In genomic region chr1:58972851-58973365, GRCm38 (mm10) we compare ENCODE assay signal across 8 mouse cellular contexts. TPM values are rescaled to one million over a fixed set of nuclear protein-coding genes. Genes with fewer than 3 reads are reported as not detected.
DNase-seq lines count a peak whose midpoint lies in the region; ATAC-seq and TF ChIP-seq lines count a peak whose summit lies in the region.

No protein-coding gene starts in this region.

- DNase-seq in cerebellum, adult 9-10 months, result peak; percentile 86
- DNase-seq in cerebellum, postnatal 36 days, result no peak
- DNase-seq in testis, postnatal 10 days (ENCODE audit: low spot score), result no peak
- no peak for DNase-seq in right cerebral cortex, postnatal 14 days
- no peak for DNase-seq in left cerebral cortex, adult 9 months (ENCODE audit: low spot score in 2 of 2)

- H3K36me3 ChIP-seq in testis, adult 2 months (ENCODE audit: control insufficient read depth, insufficient read depth, low read length), result no peaks in the 10 kb centered on the region
- no peaks in the 10 kb centered on the region for H3K36me3 ChIP-seq in limb, embryonic 15.5 days

- H3K9ac ChIP-seq in limb, embryonic 15.5 days, result peak overlapping the region; percentile 81

- TF ChIP-seq POLR2A in testis, adult 2 months (IDR thresholded peaks at IDR 0.05; ENCODE audit: control insufficient read depth, low read depth, low read length), result no peak

- H3K4me1 ChIP-seq in testis, adult 2 months (ENCODE audit: control insufficient read depth, insufficient read depth, low read length), result no peaks in the 10 kb centered on the region
- H3K4me1 ChIP-seq in limb, embryonic 15.5 days, result peaks cover 9% of the 10 kb centered on the region

- H3K4me2 ChIP-seq in limb, embryonic 15.5 days, result peak overlapping the region; percentile 80

- no peaks in the 10 kb centered on the region for H3K27me3 ChIP-seq in testis, adult 2 months (ENCODE audit: control insufficient read depth, insufficient read depth, low read length)
- H3K27me3 ChIP-seq in limb, embryonic 15.5 days, result no peaks in the 10 kb centered on the region

- no peak; the same call in 1 of the 2 replicates for ATAC-seq in limb, embryonic 15.5 days (ENCODE audit: insufficient number of reproducible peaks, low FRiP score, low TSS enrichment, low read depth)
- no peak for ATAC-seq in inflammation-experienced regulatory T-cells, adult 6 months

- no peak for TF ChIP-seq CTCF in testis, adult 2 months (IDR thresholded peaks at IDR 0.05; ENCODE audit: control insufficient read depth, insufficient read depth, insufficient replicate concordance, low read depth, low read length)

- under 1% methylated on average over 28 of the region's 28 CpGs for WGBS in limb, embryonic 15.5 days

- H3K9me3 ChIP-seq in limb, embryonic 15.5 days, result no peaks in the 10 kb centered on the region

- peak overlapping the region; percentile 71 for H3K27ac ChIP-seq in testis, adult 2 months (ENCODE audit: control insufficient read depth, insufficient read depth, low read depth, low read length)
- H3K27ac ChIP-seq in limb, embryonic 15.5 days, result peak overlapping the region; percentile 77

- H3K4me3 ChIP-seq in testis, adult 2 months (ENCODE audit: control insufficient read depth, low read depth, low read length), result peak overlapping the region; percentile 91
- H3K4me3 ChIP-seq in limb, embryonic 15.5 days, result peak overlapping the region; percentile 73

RNA-seq across cellular contexts. Expression of gene Trak2, which starts 0.3 kb away (rescaled TPM):
- 3.6 and 4.4 TPM in 2 replicates for polyA plus RNA-seq in testis, adult 2 months (2012; rRNA removed)
- polyA plus RNA-seq in limb, embryonic 15.5 days (2015; fragmentation: Nextera tagmentation; extraction: Ambion mirVana), result 11.8 and 12.3 TPM in 2 replicates
- 10 to 100 TPM; 18.2 to 19.0 (median 18.6) TPM for polyA plus RNA-seq in inflammation-experienced regulatory T-cells, adult 6 months (2017; shearing (Covaris generic))

RNA-seq across cellular contexts. Expression of gene Stradb, which starts 0.4 kb away (rescaled TPM):
- polyA plus RNA-seq in testis, adult 2 months (2012; rRNA removed), result 10.9 and 11.6 TPM in 2 replicates
- polyA plus RNA-seq in limb, embryonic 15.5 days (2015; fragmentation: Nextera tagmentation; extraction: Ambion mirVana), result 22.6 and 24.5 TPM in 2 replicates
- polyA plus RNA-seq in inflammation-experienced regulatory T-cells, adult 6 months (2017; shearing (Covaris generic)), result 10 to 100 TPM in 2 of 3 experiments, 1 to 10 TPM in 1; 9.3 to 12.4 (median 12.2) TPM
